ENCODE assay signal across 21 mouse cellular contexts in genomic region chr7:74375174-74375957, GRCm38 (mm10).
DNase-seq lines count a peak whose midpoint lies in the region; ATAC-seq and TF ChIP-seq lines count a peak whose summit lies in the region.
"Had no signal": no experiment of that assay in that cellular context is flagged by ENCODE, and none has a peak within 500 bp of the region (broad histone marks: within the 10 kb centered on the region; RNA-seq: fewer than 3 reads in every experiment).

No protein-coding gene starts in this region.

- 80% methylated on average over 11 of the region's 14 CpGs for WGBS in heart, embryonic 11.5 days (ENCODE audit: insufficient replicate concordance)
- WGBS in kidney, adult 2 months = 52% methylated on average over 13 of the region's 14 CpGs
- 73% methylated on average over 13 of the region's 14 CpGs for WGBS in kidney, embryonic 15.5 days

- H3K4me3 ChIP-seq in heart, embryonic 11.5 days (ENCODE audit: low read depth, low read length) = no peak overlapping the region
- no peak overlapping the region for H3K4me3 ChIP-seq in kidney, adult 2 months (ENCODE audit: insufficient read depth, low read depth, low read length)
- no peak overlapping the region for H3K4me3 ChIP-seq in kidney, embryonic 15.5 days (replicated peaks)
- H3K4me3 ChIP-seq: embryonic facial prominence, embryonic 13.5 days; midbrain, embryonic 12.5 days; neural tube, embryonic 12.5 days had no signal

- H3K27me3 ChIP-seq in heart, embryonic 11.5 days (ENCODE audit: control insufficient read depth, insufficient read depth, low read length) = no peaks in the 10 kb centered on the region
- H3K27me3 ChIP-seq in kidney, adult 2 months (replicated peaks; ENCODE audit: control insufficient read depth, insufficient read depth, low read length) = no peaks in the 10 kb centered on the region
- H3K27me3 ChIP-seq in kidney, embryonic 15.5 days = no peaks in the 10 kb centered on the region; the same call in 1 of the 2 replicates
- H3K27me3 ChIP-seq: midbrain, embryonic 12.5 days; neural tube, embryonic 12.5 days had no signal

- H3K4me2 ChIP-seq in heart, embryonic 11.5 days = no peak overlapping the region
- H3K4me2 ChIP-seq in kidney, embryonic 15.5 days = no peak overlapping the region
- H3K4me2 ChIP-seq: embryonic facial prominence, embryonic 13.5 days; liver, embryonic 11.5 days; midbrain, embryonic 12.5 days; neural tube, embryonic 12.5 days had no signal

- H3K27ac ChIP-seq in heart, embryonic 11.5 days (ENCODE audit: low read depth, low read length) = no peak overlapping the region
- H3K27ac ChIP-seq in kidney, adult 2 months (ENCODE audit: insufficient read depth, low read depth, low read length) = peak overlapping the region; percentile 89
- peak overlapping the region; percentile 70; the same call in 1 of the 2 replicates for H3K27ac ChIP-seq in kidney, embryonic 15.5 days
- H3K27ac ChIP-seq: embryonic facial prominence, embryonic 13.5 days; kidney, postnatal 0 days; macrophage; midbrain, embryonic 12.5 days; neural tube, embryonic 12.5 days had no signal

- no peaks in the 10 kb centered on the region for H3K9me3 ChIP-seq in heart, embryonic 11.5 days (replicated peaks; ENCODE audit: control insufficient read depth, low read length)
- H3K9me3 ChIP-seq in kidney, embryonic 15.5 days (replicated peaks) = no peaks in the 10 kb centered on the region
- H3K9me3 ChIP-seq: embryonic facial prominence, embryonic 13.5 days; midbrain, embryonic 12.5 days; neural tube, embryonic 12.5 days had no signal

- no peak for ATAC-seq in heart, embryonic 11.5 days (replicated peaks; ENCODE audit: insufficient number of reproducible peaks, low FRiP score, low TSS enrichment)
- no peak for ATAC-seq in kidney, embryonic 15.5 days (replicated peaks; ENCODE audit: low FRiP score)
- ATAC-seq in megakaryocyte-erythroid progenitor cell, adult 5-6 weeks (replicated peaks; ENCODE audit: low FRiP score, low TSS enrichment, poor library complexity, severe bottlenecking) = no peak
- ATAC-seq: forebrain, embryonic 16.5 days had no signal

- TF ChIP-seq POLR2A in kidney, adult 2 months (IDR thresholded peaks at IDR 0.05; ENCODE audit: low read depth, low read length) = no peak

- H3K4me1 ChIP-seq in heart, embryonic 11.5 days (ENCODE audit: control insufficient read depth, insufficient read depth, low read length) = peaks cover 12% of the 10 kb centered on the region; the same call in 1 of the 2 replicates
- H3K4me1 ChIP-seq in kidney, adult 2 months (ENCODE audit: control insufficient read depth, insufficient read depth, low read length) = peaks cover 49% of the 10 kb centered on the region
- peaks cover 59% of the 10 kb centered on the region for H3K4me1 ChIP-seq in kidney, embryonic 15.5 days
- H3K4me1 ChIP-seq: midbrain, embryonic 12.5 days had no signal

- no peak for TF ChIP-seq CTCF in kidney, adult 2 months (conservative IDR thresholded peaks at IDR 0.05; ENCODE audit: insufficient read depth, insufficient read length, low read depth, low read length)

- H3K36me3 ChIP-seq in heart, embryonic 11.5 days (ENCODE audit: control insufficient read depth, insufficient read depth, low read length) = no peaks in the 10 kb centered on the region
- H3K36me3 ChIP-seq in kidney, adult 2 months (ENCODE audit: control insufficient read depth, insufficient read depth, low read length) = no peaks in the 10 kb centered on the region
- H3K36me3 ChIP-seq in kidney, embryonic 15.5 days = no peaks in the 10 kb centered on the region
- H3K36me3 ChIP-seq: embryonic facial prominence, embryonic 13.5 days; midbrain, embryonic 12.5 days; neural tube, embryonic 12.5 days had no signal

- H3K9ac ChIP-seq in heart, embryonic 11.5 days (ENCODE audit: low read depth, low read length) = no peak overlapping the region
- no peak overlapping the region for H3K9ac ChIP-seq in kidney, embryonic 15.5 days
- H3K9ac ChIP-seq: embryonic facial prominence, embryonic 13.5 days; midbrain, embryonic 12.5 days; neural tube, embryonic 12.5 days had no signal

- DNase-seq in heart, adult 18-20 months = peak; percentile 58 to 77
- peak; percentile 90 for DNase-seq in kidney, adult 2 months
- no peak for DNase-seq in kidney, postnatal 4 days
- peak; percentile 91 for DNase-seq in skeletal muscle tissue, adult 2 months (ENCODE audit: low read depth, low spot score)
- DNase-seq: adrenal gland, postnatal 36 days; B cell, adult 2 months; cerebellum, adult 11-12 months; cerebellum, postnatal 14 days; layer of hippocampus, adult 9-11 months; lung, adult 18-20 months; right cerebral cortex, adult 18-20 months had no signal

Comparison
In these comparisons a context has a peak if more than half of its experiments do, and no peak if none do; other contexts are left out.
1. DNase-seq: peak in heart, adult 18-20 months (2 of 2), kidney, adult 2 months (single experiment) and skeletal muscle tissue, adult 2 months (single experiment); none in kidney, postnatal 4 days (0 of 2).